Mouse (Mus musculus) hindbrain, embryonic 14.5 days (tissue): ENCODE data around the gene Abcc3. TPM values are rescaled to one million over a fixed set of nuclear protein-coding genes. Genes with fewer than 3 reads are reported as not detected.

ENCODE experiments used
- ATAC-seq: fragments of 200-750 bp; cut with Nextera tagmentation; 2 replicates; pipeline ENCODE4 v1.8.0; 2017; ENCODE audit warnings: moderate number of reproducible peaks, mild to moderate bottlenecking, moderate TSS enrichment, moderate library complexity; ENCODE audit not compliant: low FRiP score
- DNase-seq: peaks from one replicate; pipeline ENCODE4 v3.0.0-alpha.2; 2015; ENCODE audit warnings: low spot score
- H3K27ac ChIP-seq: fragments of 300-500 bp; sonication (generic); 2 replicates; pipeline ENCODE4 v1.5.1; 2014; ENCODE audit warnings: mild to moderate bottlenecking, moderate library complexity
- H3K27me3 ChIP-seq: fragments of 300-500 bp; sonication (generic); 2 replicates; pipeline ENCODE4 v1.6.1; 2014; ENCODE audit warnings: mild to moderate bottlenecking, low read length, mixed read lengths; ENCODE audit not compliant: control insufficient read depth, insufficient read depth
- H3K36me3 ChIP-seq: fragments of 300-500 bp; sonication (generic); replicated peaks from 2 replicates; pipeline ENCODE4 v1.6.1; 2014; ENCODE audit not compliant: control insufficient read depth, insufficient read depth
- H3K4me1 ChIP-seq: fragments of 300-500 bp; sonication (generic); replicated peaks from 2 replicates; pipeline ENCODE4 v1.6.1; 2014; ENCODE audit warnings: antibody characterized with exemption, low read length, mixed read lengths; ENCODE audit not compliant: control insufficient read depth, insufficient read depth
- H3K4me2 ChIP-seq: fragments of 300-500 bp; sonication (generic); replicated peaks from 2 replicates; pipeline ENCODE4 v1.6.1; 2014; ENCODE audit warnings: mild to moderate bottlenecking, moderate library complexity
- H3K4me3 ChIP-seq: fragments of 300-500 bp; sonication (generic); replicated peaks from 2 replicates; pipeline ENCODE4 v1.5.1; 2014; ENCODE audit warnings: mild to moderate bottlenecking, low read length
- H3K9ac ChIP-seq: fragments of 300-500 bp; sonication (generic); 2 replicates; pipeline ENCODE4 v1.6.1; 2014
- H3K9me3 ChIP-seq: fragments of 300-500 bp; sonication (generic); 2 replicates; pipeline ENCODE4 v1.6.1; 2016; ENCODE audit warnings: low read length; ENCODE audit not compliant: control insufficient read depth
- WGBS: fragments of 180-500 bp; shearing (Covaris S2); extraction: QIAGEN DNeasy Blood & Tissue Kit; methylation state at CpG from one replicate; pipeline ENCODE4 v1.1.7; 2014; 5-methylcytosine and 5-hydroxymethylcytosine counted together
- polyA plus RNA-seq: library from polyadenylated mRNA; unstranded; fragments of >200 nt; fragmentation: Nextera tagmentation; extraction: Ambion mirVana; gene quantifications from 2 replicates; pipeline ENCODE4 v1.2.1, GENCODE M21; 2014

Gene Abcc3
- polyA plus RNA-seq, 1 experiment from 2014 or later = 1.1 TPM

DNA sequence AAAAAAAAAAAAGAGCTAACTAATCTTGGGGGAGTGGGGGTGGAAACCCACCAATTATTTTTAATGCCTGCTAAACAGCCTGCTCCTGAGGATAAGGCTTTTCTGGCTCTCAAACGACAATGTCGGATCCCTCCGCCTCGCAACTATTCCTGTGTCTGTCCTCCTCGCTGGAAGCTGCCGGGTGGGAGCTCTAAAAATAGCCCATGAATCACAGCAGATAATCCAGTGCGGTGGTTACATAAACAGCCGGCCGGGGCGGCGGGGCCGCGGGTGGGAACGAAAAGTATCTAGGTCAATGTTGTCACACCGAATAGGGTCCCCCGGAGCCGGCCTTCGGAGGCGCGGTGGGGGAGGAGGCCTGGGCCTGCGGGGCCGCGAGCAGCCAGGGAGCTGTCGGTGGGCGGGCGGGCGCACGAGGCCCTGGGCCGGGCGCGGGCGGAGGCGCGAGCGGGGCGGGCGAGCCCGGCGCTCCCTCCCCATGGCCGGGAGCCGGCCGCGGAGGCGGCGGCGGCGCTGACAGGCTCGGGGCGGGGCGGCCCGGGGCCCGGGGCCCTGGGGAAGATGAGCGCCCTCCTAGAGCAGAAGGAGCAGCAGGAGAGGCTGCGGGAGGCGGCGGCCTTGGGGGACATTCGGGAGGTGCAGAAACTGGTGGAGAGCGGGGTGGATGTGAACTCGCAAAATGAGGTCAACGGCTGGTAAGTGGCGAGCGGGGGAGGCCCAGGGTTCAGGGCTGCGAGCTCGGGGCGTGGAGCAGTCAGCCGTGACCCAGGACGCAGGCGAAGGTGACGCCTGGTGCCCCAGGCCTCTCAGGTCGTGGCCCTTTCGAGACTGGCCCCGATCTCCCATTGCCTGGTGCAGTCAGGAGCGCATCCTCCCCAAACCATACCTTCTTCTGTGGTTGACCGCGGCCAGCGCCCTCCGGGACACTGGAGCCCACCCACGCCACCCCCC lies 64.8 kb downstream of the Abcc3 start, which contains the start of gene Ankrd40:
Gene Ankrd40 (plus strand): TSS at position 309 of the 951 bp plus-strand sequence.
- no peaks in the 10 kb centered on the region for H3K9me3 ChIP-seq
- no peaks in the 10 kb centered on the region for H3K27me3 ChIP-seq
- ATAC-seq = peak; percentile 86
- H3K9ac ChIP-seq = peak within 1 kb of the TSS; percentile 96
- H3K4me3 ChIP-seq = peak within 1 kb of the TSS; percentile 56
- peak within 1 kb of the TSS; percentile 99 for H3K27ac ChIP-seq
- peaks cover 35% of the 10 kb centered on the region for H3K4me1 ChIP-seq
- peak; percentile 93 for DNase-seq
- H3K4me2 ChIP-seq = peak within 1 kb of the TSS; percentile 81
- WGBS = under 1% methylated on average over 70 of the region's 78 CpGs
- no peaks in the 10 kb centered on the region; the same call in 1 of the 2 replicates for H3K36me3 ChIP-seq

GRCm38 (mm10) chr11:94326961-94327411 lies 65.8 kb downstream of the Abcc3 start:
- Histone ChIP-seq H3K27me3 (no peaks in the 10 kb centered on the region), H3K27ac (peak overlapping the region; percentile 99), H3K9ac (peak overlapping the region; percentile 96), H3K4me3 (peak overlapping the region; percentile 56), H3K4me1 (peaks cover 40% of the 10 kb centered on the region), H3K4me2 (peak overlapping the region; percentile 81), H3K9me3 (no peaks in the 10 kb centered on the region), H3K36me3 (no peaks in the 10 kb centered on the region; the same call in 1 of the 2 replicates)
- DNase-seq (peak; percentile 58), ATAC-seq (peak; percentile 79)
- 2% methylated on average over 10 of the region's 10 CpGs for WGBS

DNA sequence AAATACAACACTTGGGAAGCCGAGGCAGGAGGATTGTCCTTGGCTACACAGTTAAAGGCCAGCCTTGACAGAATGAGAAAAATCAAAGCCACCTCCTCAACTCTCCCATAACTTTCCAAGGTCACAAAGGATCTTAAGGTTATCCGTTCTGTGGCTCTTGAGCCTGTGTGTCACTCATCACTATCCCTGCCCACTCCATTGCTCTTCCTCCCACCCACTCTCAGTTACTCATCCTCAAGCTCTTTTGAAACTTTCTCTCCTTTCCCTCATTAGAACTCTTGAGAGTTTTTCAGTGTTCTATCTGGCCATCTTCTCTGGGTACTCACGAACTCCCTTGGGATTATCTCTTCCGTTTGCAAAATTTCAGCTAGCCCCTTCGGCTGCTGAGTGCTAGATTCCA lies 68.2 kb downstream of the Abcc3 start:
- H3K27me3 ChIP-seq = no peaks in the 10 kb centered on the region
- WGBS = 92% methylated on average over 5 of the region's 5 CpGs
- H3K36me3 ChIP-seq = no peaks in the 10 kb centered on the region
- no peak overlapping the region for H3K27ac ChIP-seq
- no peak overlapping the region for H3K9ac ChIP-seq
- no peak for DNase-seq
- H3K4me1 ChIP-seq = peaks cover 35% of the 10 kb centered on the region
- H3K9me3 ChIP-seq = no peaks in the 10 kb centered on the region
- H3K4me2 ChIP-seq = no peak overlapping the region
- ATAC-seq = no peak
- no peak overlapping the region for H3K4me3 ChIP-seq

GRCm38 (mm10) chr11:94323271-94323925 lies 69.4 kb downstream of the Abcc3 start:
- Histone ChIP-seq H3K4me2 (no peak overlapping the region), H3K27me3 (no peaks in the 10 kb centered on the region), H3K4me1 (peaks cover 31% of the 10 kb centered on the region), H3K27ac (0 out of 2 replicates have a peak overlapping the region, but pooled peaks have one; percentile 99), H3K36me3 (no peaks in the 10 kb centered on the region), H3K4me3 (no peak overlapping the region), H3K9ac (no peak overlapping the region), H3K9me3 (no peaks in the 10 kb centered on the region)
- no peak for DNase-seq
- no peak for ATAC-seq
- 77% methylated on average over 5 of the region's 5 CpGs for WGBS

GRCm38 (mm10) chr11:94322636-94323035 lies 70.2 kb downstream of the Abcc3 start:
- peak overlapping the region; percentile 98 for H3K9ac ChIP-seq
- peak overlapping the region; percentile 75 for H3K4me2 ChIP-seq
- no peaks in the 10 kb centered on the region; the same call in 1 of the 2 replicates for H3K36me3 ChIP-seq
- ATAC-seq (no peak), DNase-seq (no peak)
- H3K4me3 ChIP-seq = peak overlapping the region; percentile 96
- no peaks in the 10 kb centered on the region for H3K27me3 ChIP-seq
- no peaks in the 10 kb centered on the region for H3K9me3 ChIP-seq
- H3K27ac ChIP-seq = peak overlapping the region; percentile 99
- WGBS = 51% methylated on average over 5 of the region's 5 CpGs
- peaks cover 35% of the 10 kb centered on the region for H3K4me1 ChIP-seq

DNA sequence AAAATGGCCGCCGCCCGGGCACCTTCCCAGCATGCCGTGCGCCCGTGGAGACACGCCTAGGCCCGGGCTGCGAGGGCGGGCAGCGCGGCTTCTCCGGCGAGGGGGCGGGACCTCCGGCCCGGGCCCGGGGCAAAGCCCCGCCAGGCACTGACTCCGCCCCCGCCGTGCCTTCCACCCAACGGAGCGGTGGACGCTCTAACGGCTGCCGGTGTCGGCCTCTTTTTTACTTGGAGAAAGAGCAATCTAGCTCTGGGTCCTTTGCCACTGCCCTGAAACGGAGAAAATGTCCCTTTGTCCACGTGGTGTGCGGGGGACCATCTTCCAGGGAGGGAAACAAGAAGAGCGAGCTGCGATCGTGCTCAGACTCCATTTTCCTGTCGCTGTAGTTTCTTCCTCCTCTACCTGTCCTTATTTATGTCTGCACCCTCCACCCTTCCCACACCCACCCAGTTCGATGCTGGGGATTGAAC lies 70.8 kb downstream of the Abcc3 start, which contains the start of gene Luc7l3:
Gene Luc7l3 (minus strand): TSS at position 58 of the 470 bp plus-strand sequence.
- under 1% methylated on average over 36 of the region's 36 CpGs for WGBS
- H3K4me1 ChIP-seq = peaks cover 40% of the 10 kb centered on the region

GRCm38 (mm10) chr11:94320969-94321930 lies 71.5 kb downstream of the Abcc3 start:
- Histone ChIP-seq H3K4me3 (peak overlapping the region; percentile 96), H3K9me3 (no peaks in the 10 kb centered on the region), H3K27ac (peak overlapping the region; percentile 99), H3K36me3 (no peaks in the 10 kb centered on the region; the same call in 1 of the 2 replicates), H3K4me1 (peaks cover 40% of the 10 kb centered on the region), H3K4me2 (peak overlapping the region; percentile 75), H3K27me3 (no peaks in the 10 kb centered on the region), H3K9ac (peak overlapping the region; percentile 98)
- DNase-seq = no peak
- ATAC-seq = peak; percentile 80
- WGBS = under 1% methylated on average over 67 of the region's 67 CpGs

More for the DNA sequence above, 70.8 kb downstream of the Abcc3 start, which contains the start of gene Luc7l3:
- peak within 1 kb of the TSS; percentile 99 for H3K27ac ChIP-seq
- ATAC-seq = peak; percentile 94
- H3K9ac ChIP-seq = peak within 1 kb of the TSS; percentile 98
- no peaks in the 10 kb centered on the region; the same call in 1 of the 2 replicates for H3K36me3 ChIP-seq
- DNase-seq = peak; percentile 91
- no peaks in the 10 kb centered on the region for H3K27me3 ChIP-seq
- H3K9me3 ChIP-seq = no peaks in the 10 kb centered on the region
- peak within 1 kb of the TSS; percentile 96 for H3K4me3 ChIP-seq
- H3K4me2 ChIP-seq = peak within 1 kb of the TSS; percentile 75

- 86% methylated on average over 5 of the region's 5 CpGs for WGBS
- H3K27me3 ChIP-seq = no peaks in the 10 kb centered on the region
- H3K9me3 ChIP-seq = no peaks in the 10 kb centered on the region
- peaks cover 54% of the 10 kb centered on the region for H3K4me1 ChIP-seq
- H3K4me3 ChIP-seq = no peak overlapping the region
- no peaks in the 10 kb centered on the region; the same call in 1 of the 2 replicates for H3K36me3 ChIP-seq
- DNase-seq (no peak), ATAC-seq (no peak)
- no peak overlapping the region for H3K27ac ChIP-seq
- no peak overlapping the region for H3K9ac ChIP-seq
- H3K4me2 ChIP-seq = 0 out of 2 replicates have a peak overlapping the region, but pooled peaks have one; percentile 11
Measured at GRCm38 (mm10) chr11:94318056-94318455, 74.7 kb downstream of the Abcc3 start.
